Mouse (Mus musculus) heart, embryonic 12.5 days (tissue): ENCODE results near the gene Gpx3. TPM values are rescaled to one million over a fixed set of nuclear protein-coding genes. Genes with fewer than 3 reads are reported as not detected.
A peak's percentile ranks its signal among the peaks of the same experiment; 100 is the strongest.

Experiments
- ATAC-seq: fragments of 200-750 bp; cut with Nextera tagmentation; 2 replicates; pipeline ENCODE4 v1.8.0; 2017; ENCODE audit warnings: moderate TSS enrichment, moderate library complexity; ENCODE audit not compliant: insufficient number of reproducible peaks, low FRiP score
- H3K27ac ChIP-seq: fragments of 300-500 bp; sonication (generic); 2 replicates; pipeline ENCODE4 v1.5.1; 2016; ENCODE audit warnings: mild to moderate bottlenecking, moderate library complexity; ENCODE audit not compliant: poor library complexity, severe bottlenecking
- H3K27me3 ChIP-seq: fragments of 300-500 bp; sonication (generic); replicated peaks from 2 replicates; pipeline ENCODE4 v1.6.1; 2016; ENCODE audit warnings: mild to moderate bottlenecking, moderate library complexity
- H3K36me3 ChIP-seq: fragments of 300-500 bp; sonication (generic); 2 replicates; pipeline ENCODE4 v1.6.1; 2016; ENCODE audit warnings: mild to moderate bottlenecking, moderate library complexity
- H3K4me1 ChIP-seq: fragments of 300-500 bp; sonication (generic); replicated peaks from 2 replicates; pipeline ENCODE4 v1.6.1; 2016; ENCODE audit warnings: mild to moderate bottlenecking
- H3K4me2 ChIP-seq: fragments of 300-500 bp; sonication (generic); 2 replicates; pipeline ENCODE4 v1.6.1; 2016; ENCODE audit warnings: mild to moderate bottlenecking, moderate library complexity
- H3K4me3 ChIP-seq: fragments of 300-500 bp; sonication (generic); 2 replicates; pipeline ENCODE4 v1.5.1; 2016; ENCODE audit warnings: mild to moderate bottlenecking
- H3K9ac ChIP-seq: fragments of 300-500 bp; sonication (generic); 2 replicates; pipeline ENCODE4 v1.6.1; 2016; ENCODE audit warnings: mild to moderate bottlenecking, moderate library complexity
- H3K9me3 ChIP-seq: fragments of 300-500 bp; sonication (generic); replicated peaks from 2 replicates; pipeline ENCODE4 v1.6.1; 2016; ENCODE audit warnings: mild to moderate bottlenecking, moderate library complexity
- WGBS: fragments of 180-500 bp; shearing (Covaris S2); methylation state at CpG from one replicate; pipeline ENCODE4 v1.1.7; 2016; 5-methylcytosine and 5-hydroxymethylcytosine counted together
- polyA plus RNA-seq: library from polyadenylated mRNA; unstranded; fragments of >200 nt; fragmentation: Nextera tagmentation; extraction: Ambion mirVana; gene quantifications from 2 replicates; pipeline ENCODE4 v1.2.1, GENCODE M21; 2016

Gpx3 gene
- polyA plus RNA-seq, 1 experiment from 2014 or later = 1,433 TPM

GRCm38 (mm10) chr11:54867049-54867385, 35.2 kb upstream of the Gpx3 start:
- Histone ChIP-seq H3K36me3 (peaks cover 27% of the 10 kb centered on the region), H3K9me3 (no peaks in the 10 kb centered on the region), H3K27me3 (no peaks in the 10 kb centered on the region), H3K27ac (peak overlapping the region; percentile 78), H3K4me2 (peak overlapping the region; percentile 72), H3K9ac (peak overlapping the region; percentile 94), H3K4me1 (peaks cover 16% of the 10 kb centered on the region), H3K4me3 (peak overlapping the region; percentile 77)
- ATAC-seq = peak; percentile 65
- 0% methylated on average over 5 of the region's 5 CpGs for WGBS

- Histone ChIP-seq H3K9me3 (no peaks in the 10 kb centered on the region), H3K9ac (no peak overlapping the region), H3K27me3 (no peaks in the 10 kb centered on the region), H3K4me2 (peak overlapping the region; percentile 18; the same call in 1 of the 2 replicates), H3K36me3 (peaks cover 36% of the 10 kb centered on the region), H3K4me1 (peaks cover 16% of the 10 kb centered on the region), H3K4me3 (peak overlapping the region; percentile 77), H3K27ac (no peak overlapping the region)
- WGBS = 85% methylated on average over 3 of the region's 3 CpGs
- ATAC-seq = no peak
These were observed 34.3 kb upstream of the Gpx3 start for GRCm38 (mm10) chr11:54867903-54868434.

- Histone ChIP-seq H3K27me3 (no peaks in the 10 kb centered on the region), H3K9ac (peak overlapping the region; percentile 33; the same call in 1 of the 2 replicates), H3K27ac (no peak overlapping the region), H3K36me3 (peaks cover 40% of the 10 kb centered on the region), H3K4me2 (peak overlapping the region; percentile 32; the same call in 1 of the 2 replicates), H3K4me3 (no peak overlapping the region), H3K4me1 (peaks cover 16% of the 10 kb centered on the region), H3K9me3 (no peaks in the 10 kb centered on the region)
- no peak for ATAC-seq
- 73% methylated on average over 2 of the region's 2 CpGs for WGBS
These were observed 33.8 kb upstream of the Gpx3 start for GRCm38 (mm10) chr11:54868445-54868844.

- H3K4me2 ChIP-seq = no peak overlapping the region; the same call in 1 of the 2 replicates
- peak overlapping the region; percentile 25; the same call in 1 of the 2 replicates for H3K27ac ChIP-seq
- H3K9ac ChIP-seq = peak overlapping the region; percentile 7; the same call in 1 of the 2 replicates
- H3K4me3 ChIP-seq = no peak overlapping the region
- peaks cover 49% of the 10 kb centered on the region for H3K36me3 ChIP-seq
- H3K27me3 ChIP-seq = no peaks in the 10 kb centered on the region
- no peaks in the 10 kb centered on the region for H3K9me3 ChIP-seq
- H3K4me1 ChIP-seq = peaks cover 16% of the 10 kb centered on the region
- WGBS = 78% methylated on average over 3 of the region's 3 CpGs
- no peak for ATAC-seq
These were observed 32.9 kb upstream of the Gpx3 start for GRCm38 (mm10) chr11:54869318-54869717.

GRCm38 (mm10) chr11:54871831-54872537, 30.3 kb upstream of the Gpx3 start:
- H3K9me3 ChIP-seq = no peaks in the 10 kb centered on the region
- H3K4me2 ChIP-seq = no peak overlapping the region
- no peak overlapping the region for H3K27ac ChIP-seq
- no peaks in the 10 kb centered on the region for H3K27me3 ChIP-seq
- H3K4me3 ChIP-seq = no peak overlapping the region
- H3K4me1 ChIP-seq = peaks cover 16% of the 10 kb centered on the region
- peaks cover 53% of the 10 kb centered on the region for H3K36me3 ChIP-seq
- H3K9ac ChIP-seq = no peak overlapping the region
- WGBS = 83% methylated on average over 7 of the region's 7 CpGs
- ATAC-seq = no peak

GRCm38 (mm10) chr11:54876031-54876430, 26.2 kb upstream of the Gpx3 start:
- no peaks in the 10 kb centered on the region for H3K9me3 ChIP-seq
- WGBS = 86% methylated on average over 5 of the region's 5 CpGs
- H3K9ac ChIP-seq = no peak overlapping the region
- H3K4me1 ChIP-seq = peaks cover 16% of the 10 kb centered on the region
- H3K27me3 ChIP-seq = no peaks in the 10 kb centered on the region
- no peak overlapping the region for H3K27ac ChIP-seq
- no peak overlapping the region for H3K4me2 ChIP-seq
- H3K36me3 ChIP-seq = peaks cover 36% of the 10 kb centered on the region
- no peak for ATAC-seq
- no peak overlapping the region for H3K4me3 ChIP-seq

GRCm38 (mm10) chr11:54878893-54879292, 23.4 kb upstream of the Gpx3 start:
- Histone ChIP-seq H3K9me3 (no peaks in the 10 kb centered on the region), H3K27ac (no peak overlapping the region), H3K27me3 (no peaks in the 10 kb centered on the region), H3K9ac (no peak overlapping the region), H3K36me3 (peaks cover 8% of the 10 kb centered on the region), H3K4me3 (no peak overlapping the region), H3K4me2 (no peak overlapping the region), H3K4me1 (peaks cover 35% of the 10 kb centered on the region)
- WGBS = 76% methylated on average over 6 of the region's 6 CpGs
- no peak for ATAC-seq

- Histone ChIP-seq H3K36me3 (peaks cover 3% of the 10 kb centered on the region; the same call in 1 of the 2 replicates), H3K9ac (no peak overlapping the region), H3K4me3 (no peak overlapping the region), H3K27me3 (no peaks in the 10 kb centered on the region), H3K9me3 (no peaks in the 10 kb centered on the region), H3K27ac (peak overlapping the region; percentile 87), H3K4me2 (peak overlapping the region; percentile 14; the same call in 1 of the 2 replicates), H3K4me1 (peaks cover 36% of the 10 kb centered on the region)
- WGBS = 16% methylated on average over 4 of the region's 4 CpGs
- peak; percentile 70; the same call in 1 of the 2 replicates for ATAC-seq
These were observed 22.8 kb upstream of the Gpx3 start for GRCm38 (mm10) chr11:54879434-54879833.

- 3% methylated on average over 10 of the region's 10 CpGs for WGBS
- peak overlapping the region; percentile 87 for H3K27ac ChIP-seq
- H3K9ac ChIP-seq = 0 out of 2 replicates have a peak overlapping the region, but pooled peaks have one; percentile 26
- H3K4me1 ChIP-seq = peaks cover 41% of the 10 kb centered on the region
- peak overlapping the region; percentile 14 for H3K4me2 ChIP-seq
- H3K27me3 ChIP-seq = no peaks in the 10 kb centered on the region
- no peaks in the 10 kb centered on the region for H3K9me3 ChIP-seq
- H3K36me3 ChIP-seq = no peaks in the 10 kb centered on the region
- no peak overlapping the region for H3K4me3 ChIP-seq
- ATAC-seq = peak; percentile 74
These were observed 22.3 kb upstream of the Gpx3 start for GRCm38 (mm10) chr11:54879922-54880321.

- peak overlapping the region; percentile 87 for H3K27ac ChIP-seq
- H3K4me3 ChIP-seq = no peak overlapping the region
- 4% methylated on average over 2 of the region's 2 CpGs for WGBS
- peaks cover 48% of the 10 kb centered on the region for H3K4me1 ChIP-seq
- H3K4me2 ChIP-seq = no peak overlapping the region
- H3K36me3 ChIP-seq = no peaks in the 10 kb centered on the region
- no peaks in the 10 kb centered on the region for H3K9me3 ChIP-seq
- ATAC-seq = 0 out of 2 replicates have a peak, but pooled peaks have one; percentile 44
- no peaks in the 10 kb centered on the region for H3K27me3 ChIP-seq
- H3K9ac ChIP-seq = peak overlapping the region; percentile 4; the same call in 1 of the 2 replicates
These were observed 21.2 kb upstream of the Gpx3 start for GRCm38 (mm10) chr11:54881051-54881474.

GRCm38 (mm10) chr11:54882671-54883070, 19.6 kb upstream of the Gpx3 start:
- Histone ChIP-seq H3K4me1 (peaks cover 48% of the 10 kb centered on the region), H3K27me3 (no peaks in the 10 kb centered on the region), H3K27ac (peak overlapping the region; percentile 90), H3K4me3 (no peak overlapping the region), H3K9ac (no peak overlapping the region), H3K36me3 (no peaks in the 10 kb centered on the region), H3K4me2 (no peak overlapping the region), H3K9me3 (no peaks in the 10 kb centered on the region)
- 10% methylated on average over 8 of the region's 8 CpGs for WGBS
- 0 out of 2 replicates have a peak, but pooled peaks have one; percentile 30 for ATAC-seq
